Mouse (Mus musculus): ENCODE measurements around the gene Gramd1c.
A peak's percentile ranks its signal among the peaks of the same experiment; 100 is the strongest.

Gene Gramd1c

GRCm38 (mm10) chr16:44017707-44018106 lies 45.4 kb downstream of the Gramd1c start:
- no peak for DNase-seq

- no peak for DNase-seq
Observed at GRCm38 (mm10) chr16:44016164-44016563, 47.0 kb downstream of the Gramd1c start.

GRCm38 (mm10) chr16:44015416-44016158 lies 47.6 kb downstream of the Gramd1c start:
- DNase-seq, result no peak

- DNase-seq, result no peak
Observed at GRCm38 (mm10) chr16:44011010-44011409, 52.1 kb downstream of the Gramd1c start.

- DNase-seq, result no peak
Observed at GRCm38 (mm10) chr16:44002086-44002485, 61.1 kb downstream of the Gramd1c start.

GRCm38 (mm10) chr16:43999541-43999940 lies 63.6 kb downstream of the Gramd1c start:
- DNase-seq, result no peak

GRCm38 (mm10) chr16:43999111-43999510 lies 64.0 kb downstream of the Gramd1c start:
- no peak for DNase-seq

GRCm38 (mm10) chr16:43994623-43995022 lies 68.5 kb downstream of the Gramd1c start:
- no peak for DNase-seq

- no peak for DNase-seq
Observed at GRCm38 (mm10) chr16:43986299-43986698, 76.8 kb downstream of the Gramd1c start.

- no peak for DNase-seq
Observed at GRCm38 (mm10) chr16:43980110-43980609, 83.0 kb downstream of the Gramd1c start.

- peak; percentile 42 for DNase-seq
Observed at GRCm38 (mm10) chr16:43979328-43980109, 83.6 kb downstream of the Gramd1c start, which contains the start of gene Zdhhc23. TSS of gene Zdhhc23 (minus strand) at chr16:43979791.

GRCm38 (mm10) chr16:43979010-43979327 lies 84.2 kb downstream of the Gramd1c start:
- no peak for DNase-seq

- DNase-seq, result no peak
Observed at GRCm38 (mm10) chr16:43973606-43974220, 89.4 kb downstream of the Gramd1c start.

GRCm38 (mm10) chr16:43973147-43973546 lies 90.0 kb downstream of the Gramd1c start:
- no peak for DNase-seq

GRCm38 (mm10) chr16:43972391-43972790 lies 90.8 kb downstream of the Gramd1c start:
- DNase-seq, result no peak

GRCm38 (mm10) chr16:43971741-43972140 lies 91.4 kb downstream of the Gramd1c start:
- no peak for DNase-seq

- no peak for DNase-seq
Observed at GRCm38 (mm10) chr16:43971189-43971588, 92.0 kb downstream of the Gramd1c start.

GRCm38 (mm10) chr16:43970426-43970825 lies 92.7 kb downstream of the Gramd1c start:
- no peak for DNase-seq

- DNase-seq, result no peak
Observed at GRCm38 (mm10) chr16:43965781-43966389, 97.3 kb downstream of the Gramd1c start.

GRCm38 (mm10) chr16:43963780-43964179 lies 99.4 kb downstream of the Gramd1c start:
- DNase-seq, result no peak

- no peak for DNase-seq
Observed at GRCm38 (mm10) chr16:43963291-43963690, 99.9 kb downstream of the Gramd1c start.

GRCm38 (mm10) chr16:43958038-43958437 lies 105.1 kb downstream of the Gramd1c start:
- DNase-seq, result no peak

- no peak for DNase-seq
Observed at GRCm38 (mm10) chr16:43954913-43955312, 108.2 kb downstream of the Gramd1c start.
